Mouse (Mus musculus): ENCODE data around the gene Dzank1.

Gene Dzank1

DNA sequence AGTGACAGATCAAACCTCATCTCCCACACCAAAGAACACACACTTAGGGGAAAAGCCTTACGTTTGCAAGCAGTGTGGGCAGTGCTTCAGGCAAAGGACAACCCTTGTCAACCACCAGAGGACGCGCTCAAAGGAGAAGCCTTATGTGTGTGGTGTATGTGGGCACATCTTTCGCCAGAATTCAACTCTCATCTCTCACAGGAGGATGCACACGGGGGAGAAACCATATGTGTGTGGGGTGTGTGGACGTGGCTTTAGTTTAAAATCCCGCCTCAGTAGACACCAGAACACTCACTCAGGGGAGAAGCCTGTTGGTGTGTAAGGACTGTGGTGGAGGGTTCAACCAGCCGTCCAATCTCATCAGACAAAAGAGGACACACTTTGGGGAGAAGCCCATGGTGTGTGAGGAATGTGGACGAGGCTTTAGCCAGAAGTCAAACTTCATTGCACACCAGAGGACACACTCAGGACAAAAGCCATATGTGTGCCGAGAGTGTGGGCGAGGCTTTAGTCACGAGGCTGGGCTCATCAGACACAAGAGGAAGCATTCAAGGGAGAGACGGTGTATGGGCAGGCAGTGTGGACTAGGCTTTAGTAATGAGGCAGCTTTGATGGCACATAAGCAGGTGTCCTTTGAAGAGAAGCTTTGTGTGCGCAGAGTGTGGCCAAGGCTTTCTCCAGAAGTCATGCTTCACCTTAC, 61.2 kb downstream of the Dzank1 start:
- peak; percentile 70 for ATAC-seq (ENCODE audit: low TSS enrichment)

DNA sequence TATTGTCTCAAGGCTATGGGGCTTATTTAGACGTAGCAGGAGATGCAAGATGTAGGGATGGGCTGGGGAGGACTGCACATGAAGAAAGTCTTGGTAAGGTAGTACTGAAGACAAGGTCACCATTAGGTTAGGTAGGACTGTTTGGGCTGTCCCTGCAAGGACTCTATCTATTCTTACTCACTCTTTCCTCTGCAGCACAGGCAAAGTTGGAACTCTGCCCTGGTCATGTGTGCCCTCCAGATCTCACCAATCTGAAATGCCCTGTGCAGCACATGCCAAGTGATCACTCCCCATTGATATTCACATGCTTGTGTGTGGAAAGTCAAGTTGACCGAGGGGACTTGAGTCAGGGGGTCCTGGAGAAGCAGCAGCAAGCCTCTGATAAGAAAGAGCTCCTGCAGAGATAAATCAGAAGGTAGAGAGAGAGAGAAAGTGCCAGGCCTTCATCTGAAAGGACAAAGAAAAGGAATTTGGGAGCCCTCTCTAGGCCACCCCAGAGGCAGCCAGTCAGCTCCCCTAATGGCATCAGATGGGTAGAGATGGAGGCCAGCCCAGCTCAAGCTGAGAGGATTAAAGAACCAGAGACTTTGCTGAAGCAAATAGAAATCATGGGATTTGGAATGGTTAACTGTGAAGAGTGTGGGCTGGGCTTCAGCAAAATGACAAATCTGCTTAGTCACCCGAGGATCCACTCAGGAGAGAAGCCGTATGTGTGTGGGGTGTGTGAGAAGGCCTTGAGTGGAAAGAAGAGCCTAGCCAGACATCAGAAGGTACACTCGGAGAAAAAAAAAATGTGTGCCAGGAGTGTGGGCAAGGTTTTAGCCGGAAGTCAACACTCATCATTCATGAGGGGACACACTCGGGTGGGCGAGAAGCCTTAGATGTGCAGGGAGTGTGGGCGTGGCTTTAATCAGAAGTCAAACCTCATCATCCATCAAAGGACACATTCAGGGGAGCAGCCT, 62.1 kb downstream of the Dzank1 start:
- peak; percentile 90 for ATAC-seq (ENCODE audit: low TSS enrichment)

DNA sequence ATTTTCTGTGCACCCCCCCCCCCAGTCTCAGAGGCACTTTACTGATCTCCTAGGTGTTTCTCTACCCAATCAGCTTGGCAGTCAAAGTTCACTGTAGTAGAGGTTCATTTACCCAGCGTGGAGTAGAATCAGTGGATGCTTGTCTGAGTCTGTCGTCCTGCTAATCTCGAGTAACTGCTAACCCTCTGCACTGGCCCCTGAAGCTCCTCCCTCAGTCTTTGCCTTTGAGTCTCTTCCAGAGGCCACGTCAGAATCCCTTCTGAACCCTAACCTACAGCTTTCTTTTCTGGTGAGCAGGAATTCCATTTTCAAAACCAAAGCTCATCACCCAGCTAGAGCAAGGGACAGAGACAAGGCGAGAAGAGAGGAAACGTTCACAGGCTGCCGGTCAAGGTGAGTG, 63.0 kb downstream of the Dzank1 start:
- ATAC-seq (ENCODE audit: low TSS enrichment), result no peak

DNA sequence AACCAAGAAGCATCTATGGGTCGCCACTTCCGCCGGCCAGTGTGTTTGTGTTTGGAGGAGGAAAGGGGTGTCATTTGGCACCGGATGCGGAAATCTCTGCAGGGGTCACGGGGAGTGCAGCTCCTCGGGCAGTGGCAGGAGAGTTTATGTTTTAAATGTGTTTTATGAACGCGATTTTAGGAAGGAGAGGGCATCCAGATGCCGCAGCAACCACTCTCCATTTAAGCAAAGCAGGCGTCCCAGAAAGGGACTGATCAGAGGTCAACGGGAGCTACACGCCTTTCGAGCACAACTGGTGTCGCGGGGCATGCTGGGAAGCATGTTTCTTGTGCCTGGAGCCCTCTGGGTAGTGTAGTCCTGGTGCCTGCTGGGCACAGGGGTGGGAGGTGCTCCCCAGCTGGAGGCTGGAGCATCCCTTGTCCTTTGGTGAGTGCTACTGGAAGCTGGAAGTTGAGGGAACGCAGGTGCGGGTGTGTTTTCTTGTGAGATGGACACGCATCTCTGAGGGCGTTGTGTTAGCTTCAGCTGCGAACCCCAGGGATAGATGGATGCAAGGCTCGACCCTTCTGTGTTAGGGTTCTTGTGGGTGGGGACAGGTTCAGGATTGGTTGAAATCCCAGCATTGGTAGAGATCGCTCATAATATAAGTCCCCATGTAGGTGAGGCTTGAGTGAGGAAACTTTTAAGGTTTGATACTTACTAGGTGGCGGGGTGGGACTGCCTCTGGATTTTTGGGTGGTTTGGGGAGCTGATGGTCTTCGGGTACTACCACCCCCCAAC, 68.0 kb downstream of the Dzank1 start:
- peak; percentile 97 for ATAC-seq (ENCODE audit: low TSS enrichment)

DNA sequence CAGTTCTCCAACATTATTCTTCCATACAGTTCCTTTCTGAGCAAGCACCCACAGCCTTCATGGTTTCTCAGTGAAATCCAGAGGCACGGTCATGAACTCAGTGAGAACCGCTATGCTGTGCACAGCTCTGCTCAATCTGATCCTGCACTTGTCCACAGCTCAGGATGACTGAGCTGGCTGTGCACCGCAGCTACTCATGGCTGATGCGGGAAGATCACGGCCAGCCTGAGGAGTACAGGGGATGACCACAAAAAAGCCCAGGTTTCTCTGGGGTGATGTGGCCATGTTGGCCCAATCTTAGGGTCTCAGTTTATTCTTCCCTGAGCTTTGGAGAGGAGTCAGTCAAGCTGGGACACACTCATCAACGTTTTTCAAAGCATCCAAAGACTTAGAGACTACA, 68.9 kb downstream of the Dzank1 start:
- ATAC-seq (ENCODE audit: low TSS enrichment), result no peak

DNA sequence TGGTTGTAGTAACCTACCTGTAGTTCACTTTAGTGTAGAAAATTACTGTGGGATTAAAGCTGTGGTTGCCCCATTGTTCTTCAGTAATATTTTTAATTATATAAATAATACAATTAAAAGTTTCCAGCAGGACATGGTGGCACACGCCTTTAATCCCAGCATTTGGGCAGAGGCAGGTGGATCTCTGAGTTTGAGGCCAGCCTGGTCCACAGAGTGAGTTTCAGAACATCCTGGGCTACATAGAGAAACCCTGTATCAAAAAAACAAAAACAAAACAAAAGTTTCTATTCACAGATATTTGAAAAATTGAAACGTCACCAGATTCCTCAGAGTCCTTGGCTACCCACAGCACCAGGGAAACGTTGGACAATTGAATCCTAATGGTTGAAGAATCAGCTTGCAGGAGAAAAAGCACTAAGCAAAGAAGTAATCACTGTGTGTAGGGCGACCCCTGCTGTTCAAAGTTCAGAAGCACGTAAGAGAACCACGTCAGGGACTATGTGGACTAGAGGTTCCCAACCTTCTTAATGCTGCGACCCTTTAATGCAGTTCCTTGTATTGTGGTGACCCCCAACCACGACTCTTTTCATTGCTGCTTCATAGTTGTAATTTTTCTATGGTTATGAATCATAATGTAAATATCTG, 74.7 kb downstream of the Dzank1 start:
- peak; percentile 96 for ATAC-seq (ENCODE audit: low TSS enrichment)

DNA sequence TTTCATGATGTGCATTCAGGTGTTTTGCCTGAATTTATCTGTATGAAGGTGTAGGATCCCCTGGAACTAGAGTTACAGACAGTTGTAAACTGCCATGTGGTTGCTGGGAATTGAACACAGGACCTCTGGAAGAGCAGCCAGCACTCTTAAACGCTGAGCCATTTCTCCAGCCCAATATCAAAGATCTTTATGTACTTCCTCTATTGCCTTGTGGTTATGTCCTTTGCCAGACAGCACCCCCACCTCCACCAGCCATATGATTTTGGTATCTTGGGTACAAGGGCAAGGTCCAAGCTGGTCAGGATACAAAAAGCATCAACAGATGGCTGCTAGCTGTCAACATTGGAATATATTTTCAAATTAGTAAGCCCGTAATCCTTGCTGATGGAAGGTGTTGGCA, 76.8 kb downstream of the Dzank1 start:
- no peak for ATAC-seq (ENCODE audit: low TSS enrichment)

DNA sequence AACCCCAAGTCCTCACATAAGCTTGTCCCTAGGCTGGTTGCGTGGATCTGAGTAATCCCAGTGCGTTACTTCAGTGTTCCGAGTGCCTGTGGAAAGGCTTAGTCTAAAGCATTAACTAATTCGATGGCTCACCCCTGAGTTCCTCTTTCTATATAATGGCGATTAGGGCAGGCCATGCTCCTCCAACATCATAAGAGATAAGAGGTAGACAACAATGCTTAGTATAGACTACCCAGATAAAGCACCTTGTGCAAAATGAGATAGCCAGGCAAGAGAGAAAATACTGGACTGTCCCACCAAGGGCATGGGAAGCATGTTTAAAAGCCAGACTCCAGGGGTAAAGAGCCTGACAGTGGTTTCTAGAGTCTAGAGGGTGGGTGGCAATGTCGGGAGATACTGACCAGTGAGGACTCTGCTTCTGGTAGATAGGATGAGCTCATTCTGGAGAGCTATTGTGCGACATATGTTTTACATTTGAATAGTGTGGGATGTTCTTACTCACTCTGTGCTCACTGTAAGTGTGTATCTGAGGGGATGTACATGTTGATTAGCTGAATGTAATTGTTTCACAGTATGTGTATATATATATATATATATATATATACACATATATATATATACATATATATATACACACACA, 80.7 kb downstream of the Dzank1 start:
- ATAC-seq (ENCODE audit: low TSS enrichment), result peak; percentile 92

DNA sequence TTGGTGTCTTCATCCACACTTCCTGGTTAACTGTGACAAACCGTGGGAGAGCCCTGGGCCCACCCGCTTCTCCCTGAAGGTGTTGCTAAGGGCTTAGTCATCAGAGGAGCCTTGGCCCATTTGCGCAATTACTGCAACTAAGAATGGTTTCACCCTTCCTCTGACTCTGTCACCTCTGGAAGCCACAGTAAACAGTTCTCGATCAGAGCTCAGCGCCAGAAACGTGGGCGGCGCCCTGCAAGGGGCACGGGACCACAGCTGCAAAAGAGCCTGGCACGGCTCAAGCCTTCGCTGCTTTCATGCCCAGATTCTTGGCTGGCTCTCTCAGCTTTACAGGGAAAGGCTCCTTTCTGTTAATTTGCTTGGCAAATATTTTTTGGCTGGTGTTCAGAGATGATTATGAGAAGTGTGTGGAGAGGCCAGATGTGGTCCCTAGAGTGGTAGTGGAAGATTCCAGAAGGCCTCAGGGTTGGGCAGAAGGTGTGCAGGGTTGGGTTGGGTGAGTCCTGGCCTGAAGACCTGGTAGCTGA, 85.8 kb downstream of the Dzank1 start:
- peak; percentile 95 for ATAC-seq (ENCODE audit: low TSS enrichment)

DNA sequence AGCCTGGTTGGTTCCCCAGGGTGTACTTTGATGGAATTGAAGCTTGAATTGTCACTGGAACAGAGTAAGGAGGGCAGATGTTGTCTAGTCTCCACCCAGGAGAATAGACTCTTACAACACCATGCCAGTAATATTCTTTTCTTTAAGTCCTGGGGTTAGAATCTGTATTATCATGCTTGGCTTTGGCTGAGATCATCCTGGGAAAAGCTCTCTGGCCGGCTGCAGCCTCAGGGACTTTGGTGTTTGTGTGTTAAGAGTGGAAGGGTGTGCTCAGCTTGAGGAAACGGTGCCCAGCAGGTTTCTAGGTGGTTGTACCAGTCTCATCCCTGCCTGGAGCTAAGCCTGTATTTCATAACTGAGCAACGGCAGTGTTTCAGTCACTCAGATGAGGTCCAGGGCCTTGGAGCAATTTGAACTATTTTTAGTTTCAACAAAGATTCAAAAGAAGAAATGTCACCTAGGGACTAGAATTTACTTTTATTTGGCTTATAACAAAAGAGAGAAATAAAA, 88.0 kb downstream of the Dzank1 start:
- ATAC-seq (ENCODE audit: low TSS enrichment), result no peak

DNA sequence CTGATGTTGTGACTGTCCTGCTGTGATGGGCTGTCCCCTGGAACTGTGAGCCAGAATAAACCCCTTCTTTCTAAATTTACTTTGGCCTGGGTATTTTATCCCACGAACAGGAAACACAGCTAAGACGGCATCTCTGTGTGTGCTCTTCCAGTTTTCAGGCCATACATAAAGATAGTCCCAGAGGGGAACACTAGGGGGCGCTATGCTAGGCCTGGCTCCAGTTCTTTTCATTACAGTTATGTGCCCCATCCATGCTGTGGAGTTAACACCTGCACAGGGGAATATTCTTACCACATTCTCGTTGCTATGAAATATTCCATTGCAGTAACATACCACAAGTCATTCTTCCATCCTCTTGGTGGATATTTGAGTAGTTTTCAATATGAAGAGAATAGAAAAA, 88.8 kb downstream of the Dzank1 start:
- ATAC-seq (ENCODE audit: low TSS enrichment), result no peak

DNA sequence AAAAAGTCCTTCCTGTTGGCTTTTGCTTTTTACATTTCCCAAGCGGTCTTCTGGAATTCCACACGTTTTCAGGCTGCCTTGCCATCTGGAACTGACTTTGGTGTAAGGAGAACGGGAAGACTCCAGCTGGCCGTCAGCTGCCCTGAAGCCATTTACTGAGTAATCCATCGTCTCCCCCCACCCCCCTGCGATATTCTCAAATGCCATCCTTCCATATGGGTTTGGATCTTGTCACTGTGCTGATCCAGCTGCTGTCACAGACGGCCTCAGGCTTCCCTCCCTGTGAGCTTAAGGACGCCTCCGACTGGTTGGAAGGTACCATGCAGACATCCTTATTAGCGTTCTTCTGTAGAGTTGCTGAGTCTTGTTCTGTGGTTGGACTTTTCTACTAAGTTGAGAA, 91.5 kb downstream of the Dzank1 start:
- peak; percentile 67 for ATAC-seq (ENCODE audit: low TSS enrichment)

DNA sequence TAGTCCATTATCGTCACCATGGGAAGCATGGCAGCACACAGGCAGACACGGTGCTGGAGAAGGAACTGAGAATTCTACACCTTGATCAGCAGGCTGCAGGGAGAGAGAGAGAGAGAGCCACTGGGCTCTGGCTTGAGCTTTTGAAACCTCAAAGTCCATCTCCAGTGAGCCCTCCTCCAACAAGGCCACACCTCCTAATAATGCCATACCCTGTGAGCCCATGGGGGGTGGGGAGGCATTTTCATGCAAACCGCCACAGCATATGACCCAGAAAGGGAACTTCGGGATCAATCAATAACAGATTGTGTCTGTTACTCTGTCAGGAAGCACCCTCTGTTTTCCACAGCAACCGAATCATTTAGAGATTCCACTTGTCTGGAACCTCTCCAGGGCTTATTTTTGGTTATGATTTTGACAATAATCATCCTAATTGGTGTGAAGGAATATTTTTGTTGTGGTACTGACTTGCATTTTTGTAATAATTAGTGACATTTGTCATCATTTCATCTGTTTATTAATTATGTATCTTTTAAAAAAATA, 95.9 kb downstream of the Dzank1 start:
- no peak for ATAC-seq (ENCODE audit: low TSS enrichment)

DNA sequence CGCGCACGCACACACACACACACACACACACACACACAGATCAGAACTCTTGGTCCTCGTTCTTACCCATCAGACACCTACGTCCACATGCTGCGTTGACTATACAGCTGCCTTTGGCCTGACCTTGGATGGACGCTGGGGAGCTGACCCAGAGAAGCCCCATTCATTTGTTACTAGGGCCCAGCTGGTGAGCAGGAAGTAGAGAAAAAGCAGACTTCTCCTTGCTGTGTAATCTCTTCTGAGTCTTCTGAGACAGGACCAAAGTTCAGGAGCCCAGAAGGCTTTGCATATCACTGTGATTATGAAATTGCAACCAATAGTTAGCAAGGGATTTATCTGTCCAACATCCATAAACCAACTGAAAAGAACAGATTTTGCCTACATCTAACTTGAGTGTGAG, 98.0 kb downstream of the Dzank1 start:
- no peak for ATAC-seq (ENCODE audit: low TSS enrichment)

DNA sequence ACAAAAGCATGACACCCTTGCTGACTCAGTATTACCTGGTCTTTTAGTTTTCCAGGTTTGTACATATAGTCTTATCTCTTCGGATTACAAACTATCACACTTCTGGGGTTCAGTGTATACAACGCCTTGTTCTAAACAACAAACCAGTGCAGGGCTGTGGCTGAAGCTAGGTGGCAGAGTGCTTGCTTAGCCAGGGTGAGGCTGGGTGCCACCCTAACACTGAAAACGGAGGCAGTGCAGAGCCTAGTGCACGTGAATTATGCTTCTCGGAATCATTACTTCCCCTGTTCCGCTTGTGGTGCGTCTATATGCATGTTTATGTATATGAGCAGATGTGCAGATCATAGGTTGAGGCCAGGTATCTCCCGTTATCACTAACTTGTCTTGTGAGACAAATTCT, 98.6 kb downstream of the Dzank1 start:
- no peak for ATAC-seq (ENCODE audit: low TSS enrichment)

DNA sequence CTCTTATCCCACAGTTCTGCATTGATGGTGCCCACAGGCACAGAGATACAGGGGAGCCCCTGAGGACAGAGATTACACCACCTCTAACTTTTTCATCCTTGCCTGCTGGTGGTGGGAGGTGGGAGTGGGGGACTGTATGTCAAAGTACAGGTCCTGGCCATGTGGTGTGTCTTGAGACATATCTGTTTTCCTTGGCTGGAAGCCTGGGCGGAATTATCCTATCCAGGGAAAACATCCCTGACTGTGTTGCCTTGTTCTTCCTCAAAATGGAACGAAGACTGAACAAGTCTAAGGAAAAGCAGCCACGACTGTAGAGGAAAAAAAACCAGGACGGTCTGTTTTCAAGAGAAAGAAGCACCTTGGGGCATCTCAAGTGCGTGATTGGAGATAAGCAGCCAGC, 99.4 kb downstream of the Dzank1 start:
- ATAC-seq (ENCODE audit: low TSS enrichment), result no peak

DNA sequence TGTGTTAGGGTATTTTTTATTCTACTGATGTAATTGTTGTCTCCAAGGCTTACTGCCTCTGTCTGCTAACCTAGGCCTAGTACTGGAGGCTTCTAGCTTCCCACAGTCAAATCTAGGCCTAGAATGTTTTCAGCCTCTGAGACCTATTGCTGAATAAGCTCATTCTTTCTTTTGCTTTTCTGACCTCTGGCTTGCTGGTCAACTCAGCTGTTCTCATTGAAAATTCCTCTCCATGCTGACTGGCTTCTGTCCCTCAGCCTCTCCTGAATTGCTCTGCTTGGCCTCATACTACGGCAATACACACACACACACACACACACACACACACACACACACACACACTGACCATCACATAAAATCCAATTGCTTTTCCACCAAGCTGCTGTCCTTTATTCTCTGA, 101.5 kb downstream of the Dzank1 start:
- no peak for ATAC-seq (ENCODE audit: low TSS enrichment)

DNA sequence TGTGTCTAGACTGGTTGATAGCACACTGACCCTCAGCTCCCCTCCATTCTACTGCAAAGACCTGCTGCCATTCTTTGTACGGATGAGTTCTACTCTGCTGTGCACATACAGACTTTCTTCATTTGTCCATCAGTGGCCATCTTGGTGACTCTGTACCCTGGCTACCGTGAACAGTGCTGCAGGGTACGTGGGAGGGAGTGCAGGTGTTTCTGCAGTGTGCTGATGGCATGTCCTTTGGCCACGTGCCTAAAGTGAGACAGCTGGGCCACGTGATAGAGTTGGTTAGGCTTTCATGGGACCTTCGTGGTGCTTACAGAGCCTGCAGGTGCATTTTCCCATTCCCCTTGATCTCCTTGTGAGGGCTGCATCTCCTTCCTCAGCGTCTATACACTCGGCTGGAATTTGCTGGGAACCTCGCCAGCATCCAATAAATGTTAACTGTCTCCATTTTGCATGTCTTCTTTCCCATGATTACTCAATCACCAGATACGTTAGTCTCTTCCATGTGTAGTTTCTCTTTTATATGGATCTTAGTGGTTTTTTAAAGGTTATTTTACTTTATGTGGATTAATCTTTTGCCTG, 105.0 kb downstream of the Dzank1 start:
- ATAC-seq (ENCODE audit: low TSS enrichment), result no peak

Data from frontal cortex, adult (tissue).